Comparison of ENCODE assay signal across 8 mouse cellular contexts in the genomic region with DNA sequence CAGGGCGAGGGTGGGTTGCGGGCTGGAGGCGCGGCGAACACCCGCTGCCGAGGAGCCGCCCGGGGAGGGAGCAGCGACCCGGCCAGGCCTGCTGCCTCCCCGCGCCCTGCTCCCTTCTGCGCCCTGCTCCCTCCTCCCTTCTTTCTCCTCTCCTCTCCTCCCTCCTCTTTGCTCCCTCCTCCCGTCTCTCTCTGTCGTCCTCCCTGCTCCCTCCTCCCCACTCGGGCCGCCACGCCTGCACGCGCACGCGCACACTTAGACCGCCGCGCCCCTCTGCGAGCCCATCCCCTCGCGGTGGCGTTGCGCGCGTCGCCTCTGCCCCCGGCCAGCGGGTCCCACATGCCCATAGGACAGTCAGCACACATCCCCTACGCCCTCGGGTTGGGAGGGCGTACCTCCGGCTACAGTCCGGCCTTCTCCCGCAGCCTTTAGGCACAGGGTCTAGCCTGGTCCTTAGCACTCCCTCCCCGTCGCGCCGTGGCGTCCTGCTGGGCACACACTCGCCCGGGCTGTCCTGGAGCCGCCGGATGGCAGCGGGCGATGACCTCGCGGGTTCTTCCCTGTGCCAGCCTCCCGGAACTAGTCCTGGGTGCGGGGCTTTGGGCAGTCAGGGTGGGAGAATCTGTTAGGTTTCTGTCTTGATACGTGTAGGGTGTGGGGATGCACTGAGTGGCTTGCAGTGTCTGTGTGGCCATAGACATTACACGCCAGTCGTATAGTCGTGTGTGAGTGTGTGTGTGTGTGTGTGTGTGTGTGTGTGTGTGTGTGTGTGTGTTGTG. TPM values are rescaled to one million over a fixed set of nuclear protein-coding genes. Genes with fewer than 3 reads are reported as not detected.
DNase-seq lines count a peak whose midpoint lies in the region; ATAC-seq lines count a peak whose summit lies in the region.

Gene 2510009E07Rik, minus strand, starts transcription at position 203 of the 779 bp plus-strand sequence.

- WGBS in intestine, embryonic 16.5 days: under 1% methylated on average over 58 of the region's 61 CpGs

- DNase-seq in adrenal gland, adult 2 months: peak; percentile 96
- peak; percentile 92 for DNase-seq in embryo, embryonic 11 days
- DNase-seq in gastrocnemius, postnatal 4 days (ENCODE audit: low spot score in 2 of 2): peak; percentile 83 to 91
- peak; percentile 90 to 93 for DNase-seq in left cerebral cortex, postnatal 14 days (ENCODE audit: low spot score in 2 of 2)
- peak; percentile 92 for DNase-seq in right cerebral cortex, postnatal 25 days
- peak; percentile 84 for DNase-seq in urinary bladder, postnatal 25 days (ENCODE audit: low spot score)

- H3K4me1 ChIP-seq in intestine, embryonic 16.5 days (ENCODE audit: control insufficient read depth, insufficient read depth, low read length): no peaks in the 10 kb centered on the region

- H3K9ac ChIP-seq in intestine, embryonic 16.5 days (ENCODE audit: low read depth, low read length): peak within 1 kb of the TSS; percentile 87

- H3K4me3 ChIP-seq in intestine, embryonic 16.5 days (ENCODE audit: low read length): peak within 1 kb of the TSS; percentile 68

- ATAC-seq in intestine, embryonic 16.5 days: peak; percentile 91
- ATAC-seq in megakaryocyte progenitor cell, adult 5-6 weeks (replicated peaks; ENCODE audit: poor library complexity): peak; percentile 73

- peak within 1 kb of the TSS; percentile 84 for H3K27ac ChIP-seq in intestine, embryonic 16.5 days (ENCODE audit: low read length)

- intact Hi-C loops in left cerebral cortex, postnatal 14 days (cut with DNase I): loop anchor here (5.0 kb wide), 1 partner anchor 42 kb away; no protein-coding TSS in a partner anchor

- peak within 1 kb of the TSS; percentile 92 for H3K4me2 ChIP-seq in intestine, embryonic 16.5 days (ENCODE audit: low read depth, low read length)

- H3K9me3 ChIP-seq in intestine, embryonic 16.5 days (ENCODE audit: control insufficient read depth, low read length): no peaks in the 10 kb centered on the region

- H3K27me3 ChIP-seq in intestine, embryonic 16.5 days (replicated peaks; ENCODE audit: control insufficient read depth, insufficient read depth, low read length): no peaks in the 10 kb centered on the region

- no peaks in the 10 kb centered on the region for H3K36me3 ChIP-seq in intestine, embryonic 16.5 days (ENCODE audit: control insufficient read depth, insufficient read depth, low read length)

RNA-seq across cellular contexts. Expression of gene 2510009E07Rik, which starts in this region (rescaled TPM):
- total RNA-seq in adrenal gland, adult 2 months (2021): 10 to 100 TPM; 15.2 to 21.1 TPM
- polyA plus RNA-seq in adrenal gland, adult 2 months (2012; rRNA removed): 13.6 and 14.2 TPM in 2 replicates
- 10 to 100 TPM; 39.7 to 44.2 TPM for total RNA-seq in gastrocnemius, postnatal 4 days (2021)
- 12.8 and 13.9 TPM in 2 replicates for polyA plus RNA-seq in intestine, embryonic 16.5 days (2015; fragmentation: Nextera tagmentation; extraction: Ambion mirVana)
- 10 to 100 TPM; 54.7 to 59.9 TPM for total RNA-seq in left cerebral cortex, postnatal 14 days (2021)
- 0.10 and 0.22 TPM in 2 replicates for total RNA-seq in megakaryocyte progenitor cell, adult 5-6 weeks (2015)
- total RNA-seq in megakaryocyte progenitor cell, adult 5-6 weeks (2017): 0.17 and 0.37 TPM in 2 replicates

Comparison
In these comparisons a context has a peak if more than half of its experiments do, and no peak if none do; other contexts are left out.
1. Peak in every context shown above with its lines: DNase-seq, ATAC-seq, H3K4me3 ChIP-seq and H3K27ac ChIP-seq.
2. RNA of gene 2510009E07Rik (total RNA-seq): 54.7 to 59.9 TPM in left cerebral cortex, postnatal 14 days, 39.7 to 44.2 TPM in gastrocnemius, postnatal 4 days and 15.2 to 21.1 TPM in adrenal gland, adult 2 months; 0.10 to 0.37 TPM in megakaryocyte progenitor cell, adult 5-6 weeks; every median in the first group is over 10 times any median in the second.
3. Peak in ATAC-seq in megakaryocyte progenitor cell, adult 5-6 weeks; RNA of the gene not detected or under 1 TPM.